Mouse (Mus musculus) embryonic fibroblast, embryonic 13.5 days (primary cell): ENCODE data around the gene Cdk6. TPM values are rescaled to one million over a fixed set of nuclear protein-coding genes. Genes with fewer than 3 reads are reported as not detected.

Experiments used
- H3K27ac ChIP-seq: 2 replicates; pipeline ENCODE4 v1.5.1; 2012; ENCODE audit warnings: low read length, control low read depth, inconsistent platforms; ENCODE audit not compliant: insufficient read depth
- H3K4me1 ChIP-seq: 2 replicates; pipeline ENCODE4 v1.6.1; 2011; ENCODE audit warnings: low read length; ENCODE audit not compliant: control insufficient read depth, insufficient read depth
- H3K4me3 ChIP-seq: 2 replicates; pipeline ENCODE4 v1.5.1; 2011; ENCODE audit warnings: mild to moderate bottlenecking, control low read depth, low read length; ENCODE audit not compliant: insufficient read depth
- CTCF ChIP-seq: IDR thresholded peaks from 2 replicates; pipeline ENCODE4 v1.5.1; 2011; ENCODE audit warnings: mild to moderate bottlenecking, control low read depth, low read length, moderate library complexity, borderline replicate concordance; ENCODE audit not compliant: insufficient read depth
- POLR2A ChIP-seq: IDR thresholded peaks from 2 replicates; pipeline ENCODE4 v1.6.1; 2011; ENCODE audit warnings: low read depth, mild to moderate bottlenecking, control low read depth, low read length, moderate library complexity
- polyA plus RNA-seq: library from polyadenylated mRNA; stranded (reverse); fragments of >200 nt; gene quantifications from 2 replicates; pipeline ENCODE4 v1.2.4, GENCODE M21; 2011; ENCODE audit warnings: low read depth; ENCODE audit not compliant: missing spikeins, insufficient read length

Gene Cdk6
- polyA plus RNA-seq, 1 experiment: 30.5 TPM

GRCm38 (mm10) chr5:3352314-3352713, 11.0 kb downstream of the Cdk6 start:
- H3K4me3 ChIP-seq: no peak overlapping the region
- no peaks in the 10 kb centered on the region for H3K4me1 ChIP-seq
- H3K27ac ChIP-seq: no peak overlapping the region
- TF ChIP-seq CTCF: no peak
- TF ChIP-seq POLR2A: no peak

GRCm38 (mm10) chr5:3352827-3353226, 11.5 kb downstream of the Cdk6 start:
- Histone ChIP-seq H3K27ac (no peak overlapping the region), H3K4me1 (no peaks in the 10 kb centered on the region), H3K4me3 (no peak overlapping the region)
- TF ChIP-seq POLR2A: no peak
- TF ChIP-seq CTCF: no peak

GRCm38 (mm10) chr5:3354307-3354706, 13.0 kb downstream of the Cdk6 start:
- TF ChIP-seq POLR2A: no peak
- TF ChIP-seq CTCF: no peak
- no peak overlapping the region for H3K4me3 ChIP-seq
- H3K4me1 ChIP-seq: no peaks in the 10 kb centered on the region
- H3K27ac ChIP-seq: no peak overlapping the region

- Histone ChIP-seq H3K4me3 (no peak overlapping the region), H3K27ac (no peak overlapping the region), H3K4me1 (no peaks in the 10 kb centered on the region)
- no peak for TF ChIP-seq CTCF
- no peak for TF ChIP-seq POLR2A
Observed at GRCm38 (mm10) chr5:3355032-3355536, 13.8 kb downstream of the Cdk6 start.

GRCm38 (mm10) chr5:3355560-3356260, 14.4 kb downstream of the Cdk6 start:
- Histone ChIP-seq H3K4me1 (no peaks in the 10 kb centered on the region), H3K27ac (no peak overlapping the region), H3K4me3 (no peak overlapping the region)
- TF ChIP-seq POLR2A: no peak
- no peak for TF ChIP-seq CTCF

- Histone ChIP-seq H3K27ac (no peak overlapping the region), H3K4me1 (no peaks in the 10 kb centered on the region), H3K4me3 (no peak overlapping the region)
- TF ChIP-seq CTCF: no peak
- TF ChIP-seq POLR2A: no peak
Observed at GRCm38 (mm10) chr5:3356261-3356778, 15.0 kb downstream of the Cdk6 start.

- TF ChIP-seq CTCF (no peak), POLR2A (no peak)
- H3K4me3 ChIP-seq: no peak overlapping the region
Observed at GRCm38 (mm10) chr5:3357496-3357895, 16.2 kb downstream of the Cdk6 start.

GRCm38 (mm10) chr5:3358687-3359520, 17.6 kb downstream of the Cdk6 start:
- H3K27ac ChIP-seq: no peak overlapping the region
- TF ChIP-seq POLR2A (no peak), CTCF (no peak)
- H3K4me1 ChIP-seq: no peaks in the 10 kb centered on the region
- no peak overlapping the region for H3K4me3 ChIP-seq

More at GRCm38 (mm10) chr5:3357496-3357895, 16.2 kb downstream of the Cdk6 start:
- Histone ChIP-seq H3K4me1 (no peaks in the 10 kb centered on the region), H3K27ac (no peak overlapping the region)

GRCm38 (mm10) chr5:3359914-3360313, 18.6 kb downstream of the Cdk6 start:
- H3K27ac ChIP-seq: no peak overlapping the region
- TF ChIP-seq POLR2A: no peak
- TF ChIP-seq CTCF: no peak
- H3K4me3 ChIP-seq: no peak overlapping the region
- H3K4me1 ChIP-seq: no peaks in the 10 kb centered on the region

GRCm38 (mm10) chr5:3361252-3361651, 20.0 kb downstream of the Cdk6 start:
- no peak overlapping the region for H3K4me3 ChIP-seq

More at GRCm38 (mm10) chr5:3361252-3361651, 20.0 kb downstream of the Cdk6 start:
- H3K27ac ChIP-seq: no peak overlapping the region
- TF ChIP-seq CTCF: no peak
- no peak for TF ChIP-seq POLR2A
- H3K4me1 ChIP-seq: no peaks in the 10 kb centered on the region
